Mouse (Mus musculus): ENCODE measurements around the gene Aadacl3. TPM values are rescaled to one million over a fixed set of nuclear protein-coding genes. Genes with fewer than 3 reads are reported as not detected.

The Aadacl3 gene
- polyA plus RNA-seq, 1 experiment from 2014 or later, result not detected

DNA sequence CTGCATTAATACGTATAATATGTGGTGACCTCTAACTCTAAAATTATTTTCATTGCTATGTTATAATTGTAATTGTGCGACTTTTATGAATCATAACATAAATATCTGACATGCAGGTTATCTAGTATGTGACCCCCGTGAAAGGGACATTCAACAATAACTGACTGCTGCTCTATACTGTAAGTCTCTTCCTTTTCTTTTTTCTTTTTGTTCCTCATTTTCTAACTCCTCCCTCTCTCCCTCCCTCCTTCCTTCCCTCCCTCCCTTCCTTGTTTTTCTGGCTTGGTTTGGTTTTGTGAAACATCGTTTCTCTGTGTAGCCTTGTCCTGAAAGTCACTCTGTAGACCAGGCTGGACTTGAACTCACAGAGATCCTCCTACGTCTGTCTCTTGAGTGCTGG is 39.0 kb downstream of the Aadacl3 start:
- Histone ChIP-seq H3K9me3 (0 out of 2 replicates have a peak, but pooled peaks cover 2% of the 10 kb centered on the region), H3K4me1 (no peaks in the 10 kb centered on the region), H3K36me3 (replicated peaks) (no peaks in the 10 kb centered on the region), H3K27me3 (replicated peaks; ENCODE audit: low read depth, poor library complexity, severe bottlenecking) (no peaks in the 10 kb centered on the region), H3K4me3 (no peak overlapping the region), H3K27ac (replicated peaks) (no peak overlapping the region)
- 82% methylated on average over 5 of the region's 5 CpGs for WGBS
- no peak for DNase-seq (ENCODE audit: low spot score)

DNA sequence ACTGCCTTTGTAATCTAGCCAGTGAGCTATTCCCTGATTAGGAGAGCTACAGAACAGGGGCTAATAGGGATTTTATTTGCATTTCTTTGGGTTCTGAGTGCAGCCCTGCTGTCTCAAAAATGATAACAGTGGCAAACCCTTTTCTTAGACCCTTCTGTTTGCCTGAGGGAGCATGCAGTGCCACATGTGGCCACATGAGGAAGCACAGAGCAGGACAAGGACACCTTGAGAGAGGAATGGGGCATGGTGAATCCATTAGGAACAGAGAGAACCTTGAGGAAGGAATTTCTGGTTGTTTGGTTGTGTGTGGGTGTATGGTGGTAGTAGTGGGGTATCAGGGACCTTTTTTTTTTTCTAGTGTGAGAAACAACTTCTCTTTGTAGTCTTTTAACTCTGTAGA is 42.9 kb downstream of the Aadacl3 start:
- Histone ChIP-seq H3K27ac (replicated peaks) (no peak overlapping the region), H3K9me3 (no peaks in the 10 kb centered on the region), H3K36me3 (replicated peaks) (no peaks in the 10 kb centered on the region), H3K4me1 (no peaks in the 10 kb centered on the region), H3K27me3 (replicated peaks; ENCODE audit: low read depth, poor library complexity, severe bottlenecking) (no peaks in the 10 kb centered on the region), H3K4me3 (no peak overlapping the region)
- no peak for DNase-seq (ENCODE audit: low spot score)

DNA sequence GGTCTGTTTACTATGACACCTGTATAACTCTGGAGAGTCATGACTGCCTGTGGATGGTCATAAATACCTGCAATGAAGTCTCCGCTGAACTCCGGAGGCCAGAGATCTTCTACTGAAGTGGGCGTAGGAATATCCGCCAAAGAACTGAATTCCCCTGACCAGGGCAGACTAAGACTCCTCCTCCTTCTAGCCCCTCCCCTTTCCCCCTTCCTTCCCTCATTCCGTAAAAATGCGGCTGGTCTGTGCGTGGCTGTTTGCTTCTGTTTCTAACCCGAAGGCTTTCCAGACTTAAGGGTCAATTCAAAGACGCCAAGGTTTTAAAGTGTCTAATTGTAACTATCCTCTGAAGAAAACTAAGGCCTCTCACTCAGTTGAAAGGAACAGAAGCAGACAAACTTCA is 55.3 kb downstream of the Aadacl3 start, which contains the start of gene Pramef12:
Pramef12 (minus strand) TSS at position 175 of the 400 bp plus-strand sequence.
- 81% methylated on average over 9 of the region's 9 CpGs for WGBS
- H3K36me3 ChIP-seq (replicated peaks), result no peaks in the 10 kb centered on the region

DNA sequence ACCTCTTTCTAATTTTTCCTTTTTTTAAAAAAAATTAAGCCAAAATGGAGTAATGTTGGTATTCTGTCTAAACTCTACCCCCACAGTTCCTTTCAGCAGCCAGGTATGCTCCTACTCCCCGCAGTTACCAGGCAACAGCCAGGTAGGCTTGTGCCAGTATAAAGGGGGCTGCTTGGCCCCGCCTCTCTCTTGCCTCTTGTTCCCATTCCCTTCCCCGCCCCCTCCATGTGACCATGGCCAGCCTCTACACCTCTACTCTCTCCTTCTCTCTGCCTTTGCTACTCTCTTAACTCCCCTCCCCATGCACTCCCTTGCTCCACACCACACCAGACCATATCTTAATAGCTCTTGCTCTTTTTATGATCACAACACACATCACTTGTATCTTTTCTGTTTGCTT is 57.3 kb downstream of the Aadacl3 start:
- Histone ChIP-seq H3K4me3 (no peak overlapping the region), H3K36me3 (replicated peaks) (no peaks in the 10 kb centered on the region), H3K27me3 (replicated peaks; ENCODE audit: low read depth, poor library complexity, severe bottlenecking) (no peaks in the 10 kb centered on the region), H3K4me1 (peaks cover 8% of the 10 kb centered on the region; the same call in 1 of the 2 replicates), H3K27ac (replicated peaks) (no peak overlapping the region), H3K9me3 (no peaks in the 10 kb centered on the region)
- no peak for DNase-seq (ENCODE audit: low spot score)
- WGBS, result 62% methylated on average over 3 of the region's 3 CpGs

More for the DNA sequence above, 55.3 kb downstream of the Aadacl3 start, which contains the start of gene Pramef12:
- H3K9me3 ChIP-seq, result no peaks in the 10 kb centered on the region
- no peak within 1 kb of the TSS for H3K4me3 ChIP-seq
- peaks cover 8% of the 10 kb centered on the region; the same call in 1 of the 2 replicates for H3K4me1 ChIP-seq
- H3K27ac ChIP-seq (replicated peaks), result no peak within 1 kb of the TSS
- no peak for DNase-seq (ENCODE audit: low spot score)
- H3K27me3 ChIP-seq (replicated peaks; ENCODE audit: low read depth, poor library complexity, severe bottlenecking), result no peaks in the 10 kb centered on the region

DNA sequence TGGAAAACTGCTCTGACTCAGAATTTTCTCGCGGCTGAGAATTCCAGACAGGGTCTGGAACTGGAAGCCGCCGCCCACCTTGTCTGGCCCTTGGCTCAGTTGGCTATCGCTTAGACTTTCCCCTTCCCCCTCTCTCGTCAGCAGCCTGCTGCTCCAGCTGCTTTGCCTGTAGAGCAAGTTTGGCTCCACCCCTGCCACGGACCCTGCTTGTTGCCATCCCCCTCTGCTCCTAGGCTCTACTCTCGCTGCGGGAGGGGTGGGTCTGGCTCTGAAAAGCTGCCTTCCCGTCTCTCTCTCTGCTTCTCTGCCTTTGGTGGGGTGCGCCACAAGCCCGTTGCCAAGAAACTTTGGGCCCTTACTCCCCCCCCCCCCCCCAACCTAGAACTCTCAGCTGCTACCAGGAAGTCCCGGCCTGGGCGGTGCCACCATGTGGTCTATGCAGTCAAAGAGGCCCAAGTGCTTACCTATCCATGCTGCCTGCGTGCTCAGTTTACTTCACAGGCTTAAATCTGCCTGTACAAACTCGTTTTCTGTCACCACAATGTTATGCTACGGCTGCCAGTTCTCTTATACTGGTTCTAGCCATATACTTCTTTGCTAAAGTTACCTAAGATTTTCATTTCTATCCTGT is 59.0 kb downstream of the Aadacl3 start:
- H3K4me3 ChIP-seq, result peak overlapping the region; percentile 51
- peak; percentile 75 for DNase-seq (ENCODE audit: low spot score)
- no peaks in the 10 kb centered on the region for H3K27me3 ChIP-seq (replicated peaks; ENCODE audit: low read depth, poor library complexity, severe bottlenecking)
- WGBS, result 8% methylated on average over 17 of the region's 17 CpGs
- H3K9me3 ChIP-seq, result no peaks in the 10 kb centered on the region
- peaks cover 8% of the 10 kb centered on the region; the same call in 1 of the 2 replicates for H3K4me1 ChIP-seq
- H3K27ac ChIP-seq (replicated peaks), result peak overlapping the region; percentile 72
- H3K36me3 ChIP-seq (replicated peaks), result no peaks in the 10 kb centered on the region

Other genes with a start within 250 kb of the Aadacl3 start
- not detected in 2 replicates for gene Pramel5, start 183.3 kb downstream of the Aadacl3 start, polyA plus RNA-seq (2016; fragmentation: Nextera tagmentation; extraction: Ambion mirVana)
- gene Gm13128, start 133.5 kb downstream of the Aadacl3 start, polyA plus RNA-seq (2016; fragmentation: Nextera tagmentation; extraction: Ambion mirVana), result not detected in 2 replicates
- gene Gm13119, start 105.8 kb downstream of the Aadacl3 start, polyA plus RNA-seq (2016; fragmentation: Nextera tagmentation; extraction: Ambion mirVana), result not detected in 2 replicates
- gene Pramef20, start 85.8 kb downstream of the Aadacl3 start, polyA plus RNA-seq (2016; fragmentation: Nextera tagmentation; extraction: Ambion mirVana), result not detected in 2 replicates
- 0.30 TPM in 1 of 2 replicates, not detected in the other for gene Pramef12, start 55.3 kb downstream of the Aadacl3 start, polyA plus RNA-seq (2016; fragmentation: Nextera tagmentation; extraction: Ambion mirVana)
- gene 1700012P22Rik, start 25.0 kb downstream of the Aadacl3 start, polyA plus RNA-seq (2016; fragmentation: Nextera tagmentation; extraction: Ambion mirVana), result not detected in 2 replicates
- not detected in 2 replicates for gene Gm9944, start 10.4 kb downstream of the Aadacl3 start, polyA plus RNA-seq (2016; fragmentation: Nextera tagmentation; extraction: Ambion mirVana)
- gene 9430007A20Rik, start 56.1 kb upstream of the Aadacl3 start, polyA plus RNA-seq (2016; fragmentation: Nextera tagmentation; extraction: Ambion mirVana), result not detected in 2 replicates
- gene Gm13124, start 101.4 kb upstream of the Aadacl3 start, polyA plus RNA-seq (2016; fragmentation: Nextera tagmentation; extraction: Ambion mirVana), result not detected in 2 replicates
- not detected in 2 replicates for gene Aadacl4, start 150.0 kb upstream of the Aadacl3 start, polyA plus RNA-seq (2016; fragmentation: Nextera tagmentation; extraction: Ambion mirVana)
- not detected in 2 replicates for gene Gm436, start 222.6 kb upstream of the Aadacl3 start, polyA plus RNA-seq (2016; fragmentation: Nextera tagmentation; extraction: Ambion mirVana)